Mouse (Mus musculus): Measurements from ENCODE around the gene Gm10662. TPM values are rescaled to one million over a fixed set of nuclear protein-coding genes. Genes with fewer than 3 reads are reported as not detected.
"Not testable (repeated sequence)": the region's sequence is repeated elsewhere in the genome, so short reads cannot be mapped to it uniquely, and the experiment has no call there.

The Gm10662 gene
- total RNA-seq (2014; fragmentation: Nextera tagmentation) = not detected in 2 replicates
- total RNA-seq (2017) = 0.12 and 0.16 TPM in 2 replicates
- not detected in 2 replicates for polyA plus RNA-seq (2012)

DNA sequence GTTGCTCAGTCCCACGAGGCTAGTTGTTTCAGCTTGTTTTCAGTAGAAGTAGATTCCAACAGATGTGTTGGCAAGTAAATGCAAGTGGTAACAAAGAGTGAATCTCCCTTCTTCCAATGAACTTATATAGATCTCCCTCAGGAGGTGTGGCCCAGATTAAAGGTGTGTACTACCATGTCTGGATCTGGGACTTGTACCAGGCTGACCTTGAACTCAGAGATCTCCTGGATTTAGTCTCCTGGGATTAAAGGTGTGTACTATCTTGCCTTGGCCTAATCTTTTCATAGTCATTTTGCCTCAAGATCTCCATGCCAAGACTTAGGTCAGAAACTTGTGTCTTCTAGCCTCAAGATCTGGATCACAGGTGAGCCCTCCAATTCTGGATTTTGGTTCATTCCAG lies at the start of gene Gm10662:
Gene Gm10662 (minus strand): TSS at position 101 of the 400 bp plus-strand sequence.
- H3K4me3 ChIP-seq (ENCODE audit: low read depth, low read length); H3K9me3 ChIP-seq (replicated peaks); H3K36me3 ChIP-seq (replicated peaks); H3K4me1 ChIP-seq (ENCODE audit: insufficient read depth, low read depth, low read length); DNase-seq (ENCODE audit: low spot score); ATAC-seq (ENCODE audit: extremely low read depth, insufficient number of reproducible peaks, low FRiP score, poor library complexity, severe bottlenecking); H3K27me3 ChIP-seq (ENCODE audit: insufficient read depth, low read length): not testable (repeated sequence)

DNA sequence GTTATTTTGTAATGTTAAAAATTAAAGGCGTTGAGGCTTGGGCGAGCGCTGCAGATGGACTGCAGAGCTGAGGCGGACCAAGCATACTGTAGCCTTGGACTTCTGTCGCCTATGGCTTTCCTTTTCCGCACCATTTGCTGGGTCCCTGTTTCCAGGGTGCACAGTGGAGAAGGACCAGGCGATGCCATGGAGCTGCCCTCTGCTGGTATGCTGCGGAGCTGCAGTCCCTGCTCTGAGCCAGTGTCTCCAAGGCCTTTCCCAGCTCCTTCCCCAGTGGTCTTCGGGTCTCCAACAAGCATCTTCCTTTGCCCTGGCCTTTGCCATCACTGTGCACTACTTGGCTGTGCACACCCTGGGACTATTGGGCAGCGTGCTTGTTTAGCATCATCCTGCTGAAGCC lies 19.2 kb upstream of the Gm10662 start:
- not testable (repeated sequence) for H3K36me3 ChIP-seq (replicated peaks); H3K4me3 ChIP-seq (ENCODE audit: low read depth, low read length); H3K27me3 ChIP-seq (ENCODE audit: insufficient read depth, low read length); H3K4me1 ChIP-seq (ENCODE audit: insufficient read depth, low read depth, low read length); DNase-seq (ENCODE audit: low spot score); ATAC-seq (ENCODE audit: extremely low read depth, insufficient number of reproducible peaks, low FRiP score, poor library complexity, severe bottlenecking); H3K9me3 ChIP-seq (replicated peaks)

Other genes starting within 250 kb of the Gm10662 start
- not detected in 2 replicates for gene Gm4214, start 159.8 kb downstream of the Gm10662 start, total RNA-seq (2014; fragmentation: Nextera tagmentation)
- gene Gm4214, start 159.8 kb downstream of the Gm10662 start, total RNA-seq (2017) = not detected in 2 replicates
- gene Gm4214, start 159.8 kb downstream of the Gm10662 start, polyA plus RNA-seq (2012) = not detected in 2 replicates
- not detected in 2 replicates for gene Gm4216, start 124.6 kb downstream of the Gm10662 start, total RNA-seq (2014; fragmentation: Nextera tagmentation)
- 0.17 TPM in 1 of 2 replicates, not detected in the other for gene Gm4216, start 124.6 kb downstream of the Gm10662 start, total RNA-seq (2017)
- not detected in 2 replicates for gene Gm4216, start 124.6 kb downstream of the Gm10662 start, polyA plus RNA-seq (2012)
- not detected in 2 replicates for gene Vmn1r163, start 88.9 kb downstream of the Gm10662 start, total RNA-seq (2014; fragmentation: Nextera tagmentation)
- 0.16 TPM in 1 of 2 replicates, not detected in the other for gene Vmn1r163, start 88.9 kb downstream of the Gm10662 start, total RNA-seq (2017)
- not detected in 2 replicates for gene Vmn1r163, start 88.9 kb downstream of the Gm10662 start, polyA plus RNA-seq (2012)
- gene Gm8720, start 77.0 kb downstream of the Gm10662 start, total RNA-seq (2014; fragmentation: Nextera tagmentation) = not detected in 2 replicates
- not detected in 2 replicates for gene Gm8720, start 77.0 kb downstream of the Gm10662 start, total RNA-seq (2017)
- gene Gm8720, start 77.0 kb downstream of the Gm10662 start, polyA plus RNA-seq (2012) = not detected in 2 replicates
- not detected in 2 replicates for gene Vmn1r165, start 72.9 kb upstream of the Gm10662 start, total RNA-seq (2014; fragmentation: Nextera tagmentation)
- not detected in 2 replicates for gene Vmn1r165, start 72.9 kb upstream of the Gm10662 start, total RNA-seq (2017)
- not detected in 2 replicates for gene Vmn1r165, start 72.9 kb upstream of the Gm10662 start, polyA plus RNA-seq (2012)
- gene Vmn1r166, start 107.2 kb upstream of the Gm10662 start, total RNA-seq (2014; fragmentation: Nextera tagmentation) = not detected in 2 replicates
- not detected in 2 replicates for gene Vmn1r166, start 107.2 kb upstream of the Gm10662 start, total RNA-seq (2017)
- gene Vmn1r166, start 107.2 kb upstream of the Gm10662 start, polyA plus RNA-seq (2012) = not detected in 2 replicates
- gene Gm6902, start 134.4 kb upstream of the Gm10662 start, total RNA-seq (2014; fragmentation: Nextera tagmentation) = not detected in 2 replicates
- gene Gm6902, start 134.4 kb upstream of the Gm10662 start, total RNA-seq (2017) = not detected in 2 replicates
- gene Gm6902, start 134.4 kb upstream of the Gm10662 start, polyA plus RNA-seq (2012) = not detected in 2 replicates
- gene Nlrp4e, start 156.7 kb upstream of the Gm10662 start, total RNA-seq (2014; fragmentation: Nextera tagmentation) = not detected in 2 replicates
- 0.06 and 0.16 TPM in 2 replicates for gene Nlrp4e, start 156.7 kb upstream of the Gm10662 start, total RNA-seq (2017)
- gene Nlrp4e, start 156.7 kb upstream of the Gm10662 start, polyA plus RNA-seq (2012) = not detected in 2 replicates
- not detected in 2 replicates for gene Nlrp5, start 241.4 kb upstream of the Gm10662 start, total RNA-seq (2014; fragmentation: Nextera tagmentation)
- 0.05 and 0.06 TPM in 2 replicates for gene Nlrp5, start 241.4 kb upstream of the Gm10662 start, total RNA-seq (2017)
- gene Nlrp5, start 241.4 kb upstream of the Gm10662 start, polyA plus RNA-seq (2012) = not detected in 2 replicates